Mouse (Mus musculus): ENCODE measurements around the gene Vmn2r87. TPM values are rescaled to one million over a fixed set of nuclear protein-coding genes. Genes with fewer than 3 reads are reported as not detected.

Vmn2r87 gene
- polyA plus RNA-seq, 1 experiment from 2014 or later = not detected

Other genes starting within 250 kb of the Vmn2r87 start
- gene Neurod4, start 217.2 kb downstream of the Vmn2r87 start, polyA plus RNA-seq (2016; fragmentation: Nextera tagmentation; extraction: Ambion mirVana) = 13.4 and 16.0 TPM in 2 replicates
- not detected in 2 replicates for gene Tespa1, start 174.5 kb downstream of the Vmn2r87 start, polyA plus RNA-seq (2016; fragmentation: Nextera tagmentation; extraction: Ambion mirVana)
- gene Vmn2r84, start 103.1 kb downstream of the Vmn2r87 start, polyA plus RNA-seq (2016; fragmentation: Nextera tagmentation; extraction: Ambion mirVana) = not detected in 2 replicates
- not detected in 2 replicates for gene Vmn2r85, start 67.7 kb downstream of the Vmn2r87 start, polyA plus RNA-seq (2016; fragmentation: Nextera tagmentation; extraction: Ambion mirVana)
- not detected in 2 replicates for gene Vmn2r86, start 41.3 kb downstream of the Vmn2r87 start, polyA plus RNA-seq (2016; fragmentation: Nextera tagmentation; extraction: Ambion mirVana)

Measured in midbrain, embryonic 10.5 days (tissue).